In genomic region chr9:116087880-116088279, GRCm38 (mm10) we compare ENCODE assay signal across 9 mouse cellular contexts.
DNase-seq lines count a peak whose midpoint lies in the region; ATAC-seq lines count a peak whose summit lies in the region.
"Had no signal": no experiment of that assay in that cellular context is flagged by ENCODE, and none has a peak within 500 bp of the region (broad histone marks: within the 10 kb centered on the region; RNA-seq: fewer than 3 reads in every experiment).

No protein-coding gene starts in this region.

- H3K9ac ChIP-seq in limb, embryonic 11.5 days (ENCODE audit: low read length): no peak overlapping the region
- H3K9ac ChIP-seq: hindbrain, embryonic 15.5 days had no signal

- no peak overlapping the region for H3K27ac ChIP-seq in limb, embryonic 11.5 days (replicated peaks; ENCODE audit: low read depth, low read length)
- H3K27ac ChIP-seq: hindbrain, embryonic 15.5 days had no signal

- H3K4me3 ChIP-seq in limb, embryonic 11.5 days (ENCODE audit: low read depth, low read length): no peak overlapping the region
- H3K4me3 ChIP-seq: hindbrain, embryonic 15.5 days had no signal

- H3K9me3 ChIP-seq in limb, embryonic 11.5 days (ENCODE audit: control insufficient read depth, low read length): no peaks in the 10 kb centered on the region
- H3K9me3 ChIP-seq: hindbrain, embryonic 15.5 days had no signal

- H3K27me3 ChIP-seq in limb, embryonic 11.5 days (ENCODE audit: control insufficient read depth, insufficient read depth, low read length): no peaks in the 10 kb centered on the region
- H3K27me3 ChIP-seq: hindbrain, embryonic 15.5 days had no signal

- peak; percentile 53 for ATAC-seq in inflammation-experienced regulatory T-cells, adult 6 months
- no peak for ATAC-seq in limb, embryonic 11.5 days (ENCODE audit: insufficient number of reproducible peaks, low FRiP score, low TSS enrichment, low read depth)

- 38% methylated on average over 5 of the region's 5 CpGs for WGBS in limb, embryonic 11.5 days

- H3K36me3 ChIP-seq in limb, embryonic 11.5 days (ENCODE audit: control insufficient read depth, insufficient read depth, low read length): no peaks in the 10 kb centered on the region
- H3K36me3 ChIP-seq: hindbrain, embryonic 15.5 days had no signal

- H3K4me2 ChIP-seq in limb, embryonic 11.5 days (ENCODE audit: low read depth, severe bottlenecking): no peak overlapping the region
- H3K4me2 ChIP-seq: hindbrain, embryonic 15.5 days had no signal

- peak; percentile 8 for DNase-seq in cerebellum, adult 11 months
- DNase-seq in cerebellum, adult 9-11 months: no peak
- DNase-seq in spleen, adult 18-20 months: peak; percentile 25 to 66
- DNase-seq in spleen, adult 12 weeks (ENCODE audit: low spot score): no peak
- DNase-seq in embryo, embryonic 11.5 days (ENCODE audit: low read depth, low spot score): peak; percentile 51
- DNase-seq in limb, embryonic 11.5 days (ENCODE audit: low spot score): peak; percentile 82
- peak; percentile 46 for DNase-seq in retina, postnatal 7 days (ENCODE audit: low read depth, low spot score)

- H3K4me1 ChIP-seq in limb, embryonic 11.5 days (ENCODE audit: control insufficient read depth, insufficient read depth, low read length): no peaks in the 10 kb centered on the region

Comparison
In these comparisons a context has a peak if more than half of its experiments do, and no peak if none do; other contexts are left out.
1. DNase-seq: peak in cerebellum, adult 11 months (single experiment), spleen, adult 18-20 months (2 of 2), embryo, embryonic 11.5 days (single experiment), limb, embryonic 11.5 days (single experiment) and retina, postnatal 7 days (single experiment); none in cerebellum, adult 9-11 months (single experiment) and spleen, adult 12 weeks (single experiment).